ENCODE assay signal across 8 mouse cellular contexts in the genomic region with DNA sequence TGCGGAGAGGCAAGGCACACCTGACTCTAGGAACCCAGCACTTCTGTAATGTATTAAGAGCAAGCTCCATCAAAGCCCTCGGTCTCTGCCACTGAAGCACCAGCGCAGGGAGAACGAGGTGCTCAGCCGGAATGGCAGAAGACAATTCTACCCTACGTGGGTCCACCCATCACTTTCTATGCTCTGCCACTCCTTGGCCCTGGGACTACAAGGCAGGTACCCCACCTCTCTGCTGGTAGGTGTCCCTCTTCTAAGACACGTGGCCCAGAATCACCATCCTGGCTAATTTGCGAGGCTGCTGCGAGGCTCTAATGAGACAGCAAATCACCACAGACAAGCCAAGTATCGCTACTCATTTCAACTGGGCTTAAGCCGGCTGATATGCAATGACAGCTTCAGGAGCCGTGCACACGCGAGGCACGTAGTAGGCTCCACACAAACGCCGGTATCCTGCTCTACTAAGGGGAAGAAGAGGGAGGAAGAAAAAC. TPM values are rescaled to one million over a fixed set of nuclear protein-coding genes. Genes with fewer than 3 reads are reported as not detected.
A peak's percentile ranks its signal among the peaks of the same experiment; 100 is the strongest.
DNase-seq lines count a peak whose midpoint lies in the region; ATAC-seq and TF ChIP-seq lines count a peak whose summit lies in the region.

No protein-coding gene starts in this region.

- no peak for TF ChIP-seq EP300 in heart, postnatal 0 days (IDR thresholded peaks at IDR 0.05; ENCODE audit: low read depth)

- intact Hi-C loops in heart, postnatal 36 days (cut with DNase I): no loop called here

- H3K4me1 ChIP-seq in heart, postnatal 0 days (ENCODE audit: control insufficient read depth, insufficient read depth): peaks cover 16% of the 10 kb centered on the region
- peaks cover 87% of the 10 kb centered on the region for H3K4me1 ChIP-seq in E14TG2a.4 (replicated peaks; ENCODE audit: low read depth, low read length)
- peaks cover 28% of the 10 kb centered on the region for H3K4me1 ChIP-seq in liver, embryonic 11.5 days (replicated peaks; ENCODE audit: control insufficient read depth, insufficient read depth, low read length)
- H3K4me1 ChIP-seq in stomach, embryonic 14.5 days (ENCODE audit: control insufficient read depth, insufficient read depth, low read length): peaks cover 33% of the 10 kb centered on the region

- H3K27ac ChIP-seq in heart, postnatal 0 days (ENCODE audit: low read depth): peak overlapping the region; percentile 8; the same call in 1 of the 2 replicates
- H3K27ac ChIP-seq in liver, embryonic 11.5 days (ENCODE audit: low read depth, low read length): no peak overlapping the region
- H3K27ac ChIP-seq in stomach, embryonic 14.5 days (ENCODE audit: low read length): no peak overlapping the region

- H3K9ac ChIP-seq in heart, postnatal 0 days (replicated peaks; ENCODE audit: low read depth, low read length): peak overlapping the region; percentile 91
- peak overlapping the region; percentile 84 for H3K9ac ChIP-seq in liver, embryonic 11.5 days (ENCODE audit: low read depth, low read length)
- peak overlapping the region; percentile 54; the same call in 1 of the 2 replicates for H3K9ac ChIP-seq in stomach, embryonic 14.5 days (replicated peaks; ENCODE audit: low read depth, low read length)

- no peaks in the 10 kb centered on the region for H3K9me3 ChIP-seq in heart, postnatal 0 days (replicated peaks; ENCODE audit: control insufficient read depth, low read length)
- H3K9me3 ChIP-seq in E14TG2a.4 (ENCODE audit: low read length): no peaks in the 10 kb centered on the region
- H3K9me3 ChIP-seq in liver, embryonic 11.5 days (ENCODE audit: control insufficient read depth, low read length): no peaks in the 10 kb centered on the region
- no peaks in the 10 kb centered on the region for H3K9me3 ChIP-seq in stomach, embryonic 14.5 days (ENCODE audit: control insufficient read depth, low read depth, low read length)

- DNase-seq in heart, postnatal 0 days (ENCODE audit: low spot score): no peak
- no peak for DNase-seq in heart, postnatal 36 days
- DNase-seq in liver, embryonic 11.5 days (ENCODE audit: low spot score): peak; percentile 49
- DNase-seq in embryo, embryonic 11 days: no peak
- no peak for DNase-seq in layer of hippocampus, adult 18-20 months (ENCODE audit: low spot score in 2 of 2)

- ATAC-seq in heart, postnatal 0 days (ENCODE audit: insufficient read depth, low read depth): no peak
- ATAC-seq in erythroid progenitor cell, adult 5-6 weeks (replicated peaks; ENCODE audit: low FRiP score, poor library complexity, severe bottlenecking): 0 out of 2 replicates have a peak, but pooled peaks have one; percentile 13
- ATAC-seq in liver, embryonic 11.5 days (replicated peaks; ENCODE audit: low FRiP score): peak; percentile 20
- ATAC-seq in stomach, embryonic 14.5 days (ENCODE audit: insufficient number of reproducible peaks, insufficient read depth, low FRiP score, low read depth): no peak

- no peak for TF ChIP-seq CTCF in heart, postnatal 0 days (IDR thresholded peaks at IDR 0.05; ENCODE audit: low read depth)
- TF ChIP-seq CTCF in E14TG2a.4 (conservative IDR thresholded peaks at IDR 0.05; ENCODE audit: low read length): no peak

- H3K4me2 ChIP-seq in heart, postnatal 0 days (ENCODE audit: low read depth, low read length): peak overlapping the region; percentile 98
- H3K4me2 ChIP-seq in liver, embryonic 11.5 days: peak overlapping the region; percentile 98
- peak overlapping the region; percentile 93 for H3K4me2 ChIP-seq in stomach, embryonic 14.5 days (replicated peaks; ENCODE audit: low read depth, low read length)

- WGBS in heart, postnatal 0 days: 15% methylated on average over 17 of the region's 17 CpGs
- 14% methylated on average over 17 of the region's 17 CpGs for WGBS in liver, embryonic 11.5 days
- 11% methylated on average over 17 of the region's 17 CpGs for WGBS in stomach, embryonic 14.5 days

- peak overlapping the region; percentile 85 for H3K4me3 ChIP-seq in heart, postnatal 0 days (ENCODE audit: low read depth, low read length)
- peak overlapping the region; percentile 90 for H3K4me3 ChIP-seq in E14TG2a.4 (replicated peaks; ENCODE audit: low read length)
- H3K4me3 ChIP-seq in liver, embryonic 11.5 days (ENCODE audit: low read depth, low read length): peak overlapping the region; percentile 81
- H3K4me3 ChIP-seq in stomach, embryonic 14.5 days (ENCODE audit: low read depth, low read length): peak overlapping the region; percentile 71

- 0 out of 2 replicates have a peak, but pooled peaks cover 8% of the 10 kb centered on the region for H3K27me3 ChIP-seq in heart, postnatal 0 days (ENCODE audit: control insufficient read depth, insufficient read depth, low read length)
- peaks cover 9% of the 10 kb centered on the region; the same call in 1 of the 2 replicates for H3K27me3 ChIP-seq in E14TG2a.4 (ENCODE audit: insufficient read depth, low read length)
- no peaks in the 10 kb centered on the region for H3K27me3 ChIP-seq in liver, embryonic 11.5 days (replicated peaks; ENCODE audit: control insufficient read depth, insufficient read depth, low read length)
- no peaks in the 10 kb centered on the region for H3K27me3 ChIP-seq in stomach, embryonic 14.5 days (ENCODE audit: control insufficient read depth, insufficient read depth, low read length)

- H3K36me3 ChIP-seq in heart, postnatal 0 days (replicated peaks; ENCODE audit: control insufficient read depth, insufficient read depth, low read length): no peaks in the 10 kb centered on the region
- H3K36me3 ChIP-seq in E14TG2a.4 (ENCODE audit: insufficient read depth, low read length): peaks cover 12% of the 10 kb centered on the region; the same call in 1 of the 2 replicates
- no peaks in the 10 kb centered on the region for H3K36me3 ChIP-seq in liver, embryonic 11.5 days (ENCODE audit: control insufficient read depth, insufficient read depth, low read length)
- no peaks in the 10 kb centered on the region for H3K36me3 ChIP-seq in stomach, embryonic 14.5 days (ENCODE audit: control insufficient read depth, insufficient read depth, low read length)

RNA-seq across cellular contexts. Expression of a gene that starts 0.8 kb away (rescaled TPM):
- total RNA-seq in heart, postnatal 0 days (2014; rRNA removed; ENCODE audit: low replicate concordance): 6.5 and 9.4 TPM in 2 replicates
- polyA plus RNA-seq in heart, postnatal 0 days (2015; fragmentation: Nextera tagmentation; extraction: Ambion mirVana): 2.6 and 3.1 TPM in 2 replicates
- 1 to 10 TPM; 6.8 to 8.8 TPM for total RNA-seq in heart, postnatal 36 days (2021)
- total RNA-seq in erythroid progenitor cell, adult 5-6 weeks (2015; ENCODE audit: low replicate concordance): 2.5 TPM in 1 of 2 replicates, not detected in the other
- total RNA-seq in erythroid progenitor cell, adult 5-6 weeks (2017; ENCODE audit: low replicate concordance): 0.64 and 0.98 TPM in 2 replicates
- 5.8 and 7.3 TPM in 2 replicates for polyA plus RNA-seq in liver, embryonic 11.5 days (2014; fragmentation: Nextera tagmentation; extraction: Ambion mirVana)
- polyA plus RNA-seq in stomach, embryonic 14.5 days (2014; fragmentation: Nextera tagmentation; extraction: Ambion mirVana): 15.9 and 17.1 TPM in 2 replicates
- 10 to 100 TPM; 69.2 to 70.5 TPM for total RNA-seq in layer of hippocampus, adult 18-20 months (2021)

RNA-seq across cellular contexts. Expression of a gene that starts 39.5 kb away (rescaled TPM):
- 1.2 TPM in 1 of 2 replicates, not detected in the other for total RNA-seq in heart, postnatal 0 days (2014; rRNA removed; ENCODE audit: low replicate concordance)
- polyA plus RNA-seq in heart, postnatal 0 days (2015; fragmentation: Nextera tagmentation; extraction: Ambion mirVana): 11.3 and 11.6 TPM in 2 replicates
- total RNA-seq in heart, postnatal 36 days (2021): 1 to 10 TPM; 7.6 to 7.7 TPM
- total RNA-seq in erythroid progenitor cell, adult 5-6 weeks (2015; ENCODE audit: low replicate concordance): 10.1 and 10.5 TPM in 2 replicates
- 8.2 TPM in 1 of 2 replicates, not detected in the other for total RNA-seq in erythroid progenitor cell, adult 5-6 weeks (2017; ENCODE audit: low replicate concordance)
- polyA plus RNA-seq in liver, embryonic 11.5 days (2014; fragmentation: Nextera tagmentation; extraction: Ambion mirVana): 18.3 and 18.4 TPM in 2 replicates
- polyA plus RNA-seq in stomach, embryonic 14.5 days (2014; fragmentation: Nextera tagmentation; extraction: Ambion mirVana): 20.6 and 22.9 TPM in 2 replicates
- total RNA-seq in layer of hippocampus, adult 18-20 months (2021): 10 to 100 TPM; 23.5 to 26.6 TPM

RNA-seq across cellular contexts. Expression of a gene that starts 39.6 kb away (rescaled TPM):
- 2.6 and 9.3 TPM in 2 replicates for total RNA-seq in heart, postnatal 0 days (2014; rRNA removed; ENCODE audit: low replicate concordance)
- 7.7 and 10.0 TPM in 2 replicates for polyA plus RNA-seq in heart, postnatal 0 days (2015; fragmentation: Nextera tagmentation; extraction: Ambion mirVana)
- total RNA-seq in heart, postnatal 36 days (2021): 1 to 10 TPM; 3.7 to 3.9 TPM
- 2.9 and 3.4 TPM in 2 replicates for total RNA-seq in erythroid progenitor cell, adult 5-6 weeks (2015; ENCODE audit: low replicate concordance)
- total RNA-seq in erythroid progenitor cell, adult 5-6 weeks (2017; ENCODE audit: low replicate concordance): 2.2 TPM in 1 of 2 replicates, not detected in the other
- 12.6 and 14.0 TPM in 2 replicates for polyA plus RNA-seq in liver, embryonic 11.5 days (2014; fragmentation: Nextera tagmentation; extraction: Ambion mirVana)
- polyA plus RNA-seq in stomach, embryonic 14.5 days (2014; fragmentation: Nextera tagmentation; extraction: Ambion mirVana): 12.2 and 13.8 TPM in 2 replicates
- total RNA-seq in layer of hippocampus, adult 18-20 months (2021): 1 to 10 TPM; 4.9 to 5.1 TPM

RNA-seq across cellular contexts. Expression of a gene that starts 53.6 kb away (rescaled TPM):
- not detected in 2 replicates for total RNA-seq in heart, postnatal 0 days (2014; rRNA removed; ENCODE audit: low replicate concordance)
- polyA plus RNA-seq in heart, postnatal 0 days (2015; fragmentation: Nextera tagmentation; extraction: Ambion mirVana): not detected in 2 replicates
- total RNA-seq in heart, postnatal 36 days (2021): not detected
- total RNA-seq in erythroid progenitor cell, adult 5-6 weeks (2015; ENCODE audit: low replicate concordance): not detected in 2 replicates
- total RNA-seq in erythroid progenitor cell, adult 5-6 weeks (2017; ENCODE audit: low replicate concordance): not detected in 2 replicates
- polyA plus RNA-seq in liver, embryonic 11.5 days (2014; fragmentation: Nextera tagmentation; extraction: Ambion mirVana): not detected in 2 replicates
- not detected in 2 replicates for polyA plus RNA-seq in stomach, embryonic 14.5 days (2014; fragmentation: Nextera tagmentation; extraction: Ambion mirVana)
- not detected for total RNA-seq in layer of hippocampus, adult 18-20 months (2021)

RNA-seq across cellular contexts. Expression of a gene that starts 53.6 kb away (rescaled TPM):
- total RNA-seq in heart, postnatal 0 days (2014; rRNA removed; ENCODE audit: low replicate concordance): 1.8 and 5.7 TPM in 2 replicates
- 17.2 and 20.5 TPM in 2 replicates for polyA plus RNA-seq in heart, postnatal 0 days (2015; fragmentation: Nextera tagmentation; extraction: Ambion mirVana)
- total RNA-seq in heart, postnatal 36 days (2021): 1 to 10 TPM; 9.3 to 9.4 TPM
- total RNA-seq in erythroid progenitor cell, adult 5-6 weeks (2015; ENCODE audit: low replicate concordance): 10.5 and 17.2 TPM in 2 replicates
- total RNA-seq in erythroid progenitor cell, adult 5-6 weeks (2017; ENCODE audit: low replicate concordance): 7.3 and 15.9 TPM in 2 replicates
- polyA plus RNA-seq in liver, embryonic 11.5 days (2014; fragmentation: Nextera tagmentation; extraction: Ambion mirVana): 31.0 and 36.8 TPM in 2 replicates
- 28.2 and 29.6 TPM in 2 replicates for polyA plus RNA-seq in stomach, embryonic 14.5 days (2014; fragmentation: Nextera tagmentation; extraction: Ambion mirVana)
- total RNA-seq in layer of hippocampus, adult 18-20 months (2021): 10 to 100 TPM; 14.2 to 14.6 TPM

Comparison
In these comparisons a context has a peak if more than half of its experiments do, and no peak if none do; other contexts are left out.
1. ATAC-seq: peak in erythroid progenitor cell, adult 5-6 weeks (single experiment) and liver, embryonic 11.5 days (single experiment); none in heart, postnatal 0 days (single experiment) and stomach, embryonic 14.5 days (single experiment).
2. Peak in every context shown above with its lines, with median percentiles within 50 percentile points of each other: H3K4me2 ChIP-seq, H3K4me3 ChIP-seq and H3K9ac ChIP-seq.